Mouse (Mus musculus): Measurements from ENCODE around the gene Il1r1.

- peak; percentile 18; the same call in 1 of the 2 replicates for TF ChIP-seq CTCF (IDR thresholded peaks at IDR 0.05; ENCODE audit: borderline replicate concordance, extremely low read depth, insufficient read depth, insufficient read length)
- no peak for TF ChIP-seq POLR2A (IDR thresholded peaks at IDR 0.05; ENCODE audit: borderline replicate concordance, extremely low read depth, insufficient read depth, insufficient read length, poor library complexity, severe bottlenecking)
These were observed 69.0 kb downstream of the Il1r1 start for GRCm38 (mm10) chr1:40293891-40294290.

All from brain, embryonic 14.5 days (tissue).